Mouse (Mus musculus) lung, embryonic 15.5 days (tissue): ENCODE data around the gene Sik2. TPM values are rescaled to one million over a fixed set of nuclear protein-coding genes. Genes with fewer than 3 reads are reported as not detected.

Experiments
- ATAC-seq: fragments of 200-750 bp; cut with Nextera tagmentation; 2 replicates; pipeline ENCODE4 v1.8.0; 2017; ENCODE audit warnings: moderate number of reproducible peaks, borderline replicate concordance; ENCODE audit not compliant: low FRiP score, low TSS enrichment; ENCODE audit errors: extremely low read depth
- H3K27ac ChIP-seq: fragments of 300-500 bp; sonication (generic); 2 replicates; pipeline ENCODE4 v1.5.1; 2015; ENCODE audit warnings: moderate library complexity, mild to moderate bottlenecking, inconsistent platforms
- H3K27me3 ChIP-seq: fragments of 300-500 bp; sonication (generic); 2 replicates; pipeline ENCODE4 v1.6.1; 2015; ENCODE audit warnings: inconsistent platforms
- H3K36me3 ChIP-seq: fragments of 300-500 bp; sonication (generic); 2 replicates; pipeline ENCODE4 v1.6.1; 2015; ENCODE audit warnings: inconsistent platforms
- H3K4me1 ChIP-seq: fragments of 300-500 bp; sonication (generic); 2 replicates; pipeline ENCODE4 v1.6.1; 2015; ENCODE audit warnings: inconsistent platforms
- H3K4me2 ChIP-seq: fragments of 300-500 bp; sonication (generic); 2 replicates; pipeline ENCODE4 v1.6.1; 2015; ENCODE audit warnings: inconsistent platforms, mild to moderate bottlenecking, moderate library complexity
- H3K4me3 ChIP-seq: fragments of 300-500 bp; sonication (generic); 2 replicates; pipeline ENCODE4 v1.5.1; 2015; ENCODE audit warnings: mild to moderate bottlenecking, inconsistent platforms
- H3K9ac ChIP-seq: fragments of 300-500 bp; sonication (generic); 2 replicates; pipeline ENCODE4 v1.6.1; 2015; ENCODE audit warnings: inconsistent platforms
- H3K9me3 ChIP-seq: fragments of 300-500 bp; sonication (generic); 2 replicates; pipeline ENCODE4 v1.6.1; 2016; ENCODE audit warnings: inconsistent platforms
- WGBS: fragments of 180-500 bp; shearing (Covaris S2); methylation state at CpG from one replicate; pipeline ENCODE4 v1.1.7; 2015; 5-methylcytosine and 5-hydroxymethylcytosine counted together
- polyA plus RNA-seq: library from polyadenylated mRNA; unstranded; fragments of >200 nt; fragmentation: Nextera tagmentation; extraction: Ambion mirVana; gene quantifications from 2 replicates; pipeline ENCODE4 v1.2.1, GENCODE M21; 2015

Sik2 gene
- polyA plus RNA-seq, 1 experiment from 2014 or later = 14.5 TPM

GRCm38 (mm10) chr9:50847606-50848368 is 161.1 kb downstream of the Sik2 start:
- H3K4me2 ChIP-seq = no peak overlapping the region
- peak overlapping the region; percentile 56 for H3K27ac ChIP-seq
- 43% methylated on average over 12 of the region's 12 CpGs for WGBS
- no peak overlapping the region for H3K9ac ChIP-seq
- no peaks in the 10 kb centered on the region for H3K27me3 ChIP-seq
- no peaks in the 10 kb centered on the region for H3K36me3 ChIP-seq
- H3K4me3 ChIP-seq = no peak overlapping the region
- ATAC-seq = no peak
- H3K4me1 ChIP-seq = peaks cover 33% of the 10 kb centered on the region
- H3K9me3 ChIP-seq = no peaks in the 10 kb centered on the region

GRCm38 (mm10) chr9:50847133-50847532 is 161.7 kb downstream of the Sik2 start:
- no peak for ATAC-seq
- no peaks in the 10 kb centered on the region; the same call in 1 of the 2 replicates for H3K36me3 ChIP-seq
- no peak overlapping the region for H3K4me3 ChIP-seq
- H3K9ac ChIP-seq = no peak overlapping the region
- H3K9me3 ChIP-seq = no peaks in the 10 kb centered on the region
- H3K27me3 ChIP-seq = no peaks in the 10 kb centered on the region
- peak overlapping the region; percentile 56 for H3K27ac ChIP-seq
- WGBS = 64% methylated on average over 6 of the region's 6 CpGs
- H3K4me1 ChIP-seq = peaks cover 29% of the 10 kb centered on the region
- H3K4me2 ChIP-seq = no peak overlapping the region

GRCm38 (mm10) chr9:50845547-50845946 is 163.3 kb downstream of the Sik2 start:
- Histone ChIP-seq H3K9ac (no peak overlapping the region), H3K36me3 (no peaks in the 10 kb centered on the region; the same call in 1 of the 2 replicates), H3K27me3 (no peaks in the 10 kb centered on the region), H3K9me3 (no peaks in the 10 kb centered on the region), H3K27ac (no peak overlapping the region), H3K4me3 (no peak overlapping the region), H3K4me1 (peaks cover 28% of the 10 kb centered on the region), H3K4me2 (no peak overlapping the region)
- no peak for ATAC-seq
- WGBS = 74% methylated on average over 9 of the region's 9 CpGs

- H3K4me1 ChIP-seq = peaks cover 24% of the 10 kb centered on the region
- no peak within 1 kb of the TSS for H3K4me2 ChIP-seq
- H3K9ac ChIP-seq = no peak within 1 kb of the TSS
- no peaks in the 10 kb centered on the region for H3K9me3 ChIP-seq
- H3K27me3 ChIP-seq = no peaks in the 10 kb centered on the region
- 91% methylated on average over 3 of the region's 3 CpGs for WGBS
- H3K27ac ChIP-seq = no peak within 1 kb of the TSS
- H3K36me3 ChIP-seq = no peaks in the 10 kb centered on the region; the same call in 1 of the 2 replicates
- H3K4me3 ChIP-seq = no peak within 1 kb of the TSS
- ATAC-seq = no peak
Measured at GRCm38 (mm10) chr9:50845081-50845480, 163.8 kb downstream of the Sik2 start, which contains the start of gene Ppp2r1b. Gene Ppp2r1b (plus strand): TSS chr9:50845301.

Other genes starting within 250 kb of the Sik2 start
- gene Fdxacb1, start 240.8 kb downstream of the Sik2 start, polyA plus RNA-seq = 11.3 and 12.2 TPM in 2 replicates
- gene Alg9, start 234.1 kb downstream of the Sik2 start, polyA plus RNA-seq = 38.9 and 39.5 TPM in 2 replicates
- 31.7 and 35.8 TPM in 2 replicates for gene 1110032A03Rik, start 233.6 kb downstream of the Sik2 start, polyA plus RNA-seq
- gene Ppp2r1b, start 163.8 kb downstream of the Sik2 start, polyA plus RNA-seq = 62.1 and 66.1 TPM in 2 replicates
- not detected in 2 replicates for gene Btg4, start 51.8 kb upstream of the Sik2 start, polyA plus RNA-seq
- 5.8 and 9.9 TPM in 2 replicates for gene Layn, start 68.0 kb upstream of the Sik2 start, polyA plus RNA-seq
- gene 4833427G06Rik, start 93.0 kb upstream of the Sik2 start, polyA plus RNA-seq = 2.2 and 2.5 TPM in 2 replicates
- 0.03 and 0.09 TPM in 2 replicates for gene Gm32742, start 156.4 kb upstream of the Sik2 start, polyA plus RNA-seq
- 0.14 and 0.30 TPM in 2 replicates for gene Pou2af1, start 204.6 kb upstream of the Sik2 start, polyA plus RNA-seq